Mouse (Mus musculus) forebrain, embryonic 11.5 days (tissue): ENCODE results near the gene Kdf1. TPM values are rescaled to one million over a fixed set of nuclear protein-coding genes. Genes with fewer than 3 reads are reported as not detected.
A peak's percentile ranks its signal among the peaks of the same experiment; 100 is the strongest.

Experiments
- ATAC-seq: fragments of 200-750 bp; cut with Nextera tagmentation; replicated peaks from 2 replicates; pipeline ENCODE4 v1.8.0; 2017; ENCODE audit warnings: moderate TSS enrichment; ENCODE audit not compliant: low FRiP score
- DNase-seq: peaks from one replicate; pipeline ENCODE4 v3.0.0-alpha.2; 2017; ENCODE audit warnings: low spot score
- H3K27ac ChIP-seq: fragments of 300-500 bp; sonication (generic); 2 replicates; pipeline ENCODE4 v1.5.1; 2014; ENCODE audit warnings: low read depth, low read length
- H3K27me3 ChIP-seq: fragments of 300-500 bp; sonication (generic); 2 replicates; pipeline ENCODE4 v1.6.1; 2014; ENCODE audit warnings: mild to moderate bottlenecking, low read length, mixed read lengths; ENCODE audit not compliant: control insufficient read depth, insufficient read depth
- H3K36me3 ChIP-seq: fragments of 300-500 bp; sonication (generic); 2 replicates; pipeline ENCODE4 v1.6.1; 2014; ENCODE audit warnings: mild to moderate bottlenecking, low read length, moderate library complexity, mixed read lengths; ENCODE audit not compliant: control insufficient read depth, insufficient read depth
- H3K4me1 ChIP-seq: fragments of 300-500 bp; sonication (generic); replicated peaks from 2 replicates; pipeline ENCODE4 v1.6.1; 2014; ENCODE audit warnings: low read length, mixed read lengths; ENCODE audit not compliant: control insufficient read depth, insufficient read depth
- H3K4me2 ChIP-seq: fragments of 300-500 bp; sonication (generic); 2 replicates; pipeline ENCODE4 v1.6.1; 2014; ENCODE audit warnings: low read depth, mild to moderate bottlenecking, low read length, moderate library complexity, mixed read lengths; ENCODE audit not compliant: severe bottlenecking
- H3K4me3 ChIP-seq: fragments of 300-500 bp; sonication (generic); 2 replicates; pipeline ENCODE4 v1.5.1; 2014; ENCODE audit warnings: low read depth, low read length
- H3K9ac ChIP-seq: fragments of 300-500 bp; sonication (generic); 2 replicates; pipeline ENCODE4 v1.6.1; 2014; ENCODE audit warnings: low read length
- H3K9me3 ChIP-seq: fragments of 300-500 bp; sonication (generic); 2 replicates; pipeline ENCODE4 v1.6.1; 2016; ENCODE audit warnings: low read length, mixed read lengths; ENCODE audit not compliant: control insufficient read depth
- WGBS: fragments of 180-500 bp; shearing (Covaris S2); extraction: QIAGEN DNeasy Blood & Tissue Kit; methylation state at CpG from one replicate; pipeline ENCODE4 v1.1.7; 2014; 5-methylcytosine and 5-hydroxymethylcytosine counted together
- polyA plus RNA-seq: library from polyadenylated mRNA; unstranded; fragments of >200 nt; fragmentation: Nextera tagmentation; extraction: Ambion mirVana; gene quantifications from 2 replicates; pipeline ENCODE4 v1.2.1, GENCODE M21; 2014

Kdf1 gene
- polyA plus RNA-seq, 1 experiment from 2014 or later = 1.1 TPM

GRCm38 (mm10) chr4:133493895-133494294 is 24.9 kb upstream of the Kdf1 start:
- Histone ChIP-seq H3K9ac (no peak overlapping the region), H3K4me1 (peaks cover 14% of the 10 kb centered on the region), H3K36me3 (no peaks in the 10 kb centered on the region), H3K9me3 (no peaks in the 10 kb centered on the region), H3K4me2 (peak overlapping the region; percentile 38), H3K27ac (no peak overlapping the region), H3K27me3 (peaks cover 40% of the 10 kb centered on the region), H3K4me3 (peak overlapping the region; percentile 14; the same call in 1 of the 2 replicates)
- no peak for ATAC-seq
- 28% methylated on average over 10 of the region's 12 CpGs for WGBS
- no peak for DNase-seq

DNA sequence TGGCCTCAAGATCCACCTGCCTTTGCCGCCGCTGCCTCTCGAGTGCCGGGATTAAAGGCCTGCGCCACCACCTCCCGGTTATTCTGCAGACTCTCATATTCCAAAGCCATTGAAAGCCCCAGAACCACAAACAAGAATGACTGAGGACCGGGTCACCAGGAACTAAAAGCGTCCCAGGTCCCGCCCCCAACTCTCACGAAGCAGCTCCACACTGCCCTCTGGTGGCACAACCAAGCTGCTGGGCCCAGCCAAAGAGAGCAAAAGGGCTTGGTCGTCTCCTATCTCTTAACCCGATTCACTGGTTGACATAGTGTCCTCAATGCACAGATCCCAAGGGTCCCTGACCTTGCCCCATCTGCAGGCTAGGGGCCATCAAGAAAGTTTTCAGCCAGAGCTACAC is 24.3 kb upstream of the Kdf1 start:
- WGBS = under 1% methylated on average over 12 of the region's 12 CpGs
- no peak overlapping the region for H3K27ac ChIP-seq
- DNase-seq (peak; percentile 92), ATAC-seq (no peak)
- H3K4me2 ChIP-seq = peak overlapping the region; percentile 38
- no peaks in the 10 kb centered on the region for H3K36me3 ChIP-seq
- peaks cover 13% of the 10 kb centered on the region for H3K4me1 ChIP-seq
- peaks cover 46% of the 10 kb centered on the region for H3K27me3 ChIP-seq
- H3K9ac ChIP-seq = no peak overlapping the region
- H3K9me3 ChIP-seq = no peaks in the 10 kb centered on the region
- peak overlapping the region; percentile 14; the same call in 1 of the 2 replicates for H3K4me3 ChIP-seq

GRCm38 (mm10) chr4:133494867-133495266 is 23.9 kb upstream of the Kdf1 start:
- no peak overlapping the region for H3K27ac ChIP-seq
- peaks cover 12% of the 10 kb centered on the region for H3K4me1 ChIP-seq
- peaks cover 50% of the 10 kb centered on the region for H3K27me3 ChIP-seq
- ATAC-seq (no peak), DNase-seq (no peak)
- H3K9ac ChIP-seq = no peak overlapping the region
- 67% methylated on average over 4 of the region's 4 CpGs for WGBS
- H3K4me2 ChIP-seq = no peak overlapping the region
- H3K4me3 ChIP-seq = no peak overlapping the region
- no peaks in the 10 kb centered on the region for H3K9me3 ChIP-seq
- H3K36me3 ChIP-seq = no peaks in the 10 kb centered on the region

GRCm38 (mm10) chr4:133495711-133496110 is 23.1 kb upstream of the Kdf1 start:
- no peaks in the 10 kb centered on the region for H3K9me3 ChIP-seq
- no peak overlapping the region for H3K9ac ChIP-seq
- H3K4me2 ChIP-seq = no peak overlapping the region
- H3K36me3 ChIP-seq = no peaks in the 10 kb centered on the region
- ATAC-seq (no peak), DNase-seq (no peak)
- H3K27ac ChIP-seq = no peak overlapping the region
- peaks cover 57% of the 10 kb centered on the region for H3K27me3 ChIP-seq
- no peak overlapping the region for H3K4me3 ChIP-seq
- WGBS = 29% methylated on average over 7 of the region's 7 CpGs
- H3K4me1 ChIP-seq = peaks cover 12% of the 10 kb centered on the region

DNA sequence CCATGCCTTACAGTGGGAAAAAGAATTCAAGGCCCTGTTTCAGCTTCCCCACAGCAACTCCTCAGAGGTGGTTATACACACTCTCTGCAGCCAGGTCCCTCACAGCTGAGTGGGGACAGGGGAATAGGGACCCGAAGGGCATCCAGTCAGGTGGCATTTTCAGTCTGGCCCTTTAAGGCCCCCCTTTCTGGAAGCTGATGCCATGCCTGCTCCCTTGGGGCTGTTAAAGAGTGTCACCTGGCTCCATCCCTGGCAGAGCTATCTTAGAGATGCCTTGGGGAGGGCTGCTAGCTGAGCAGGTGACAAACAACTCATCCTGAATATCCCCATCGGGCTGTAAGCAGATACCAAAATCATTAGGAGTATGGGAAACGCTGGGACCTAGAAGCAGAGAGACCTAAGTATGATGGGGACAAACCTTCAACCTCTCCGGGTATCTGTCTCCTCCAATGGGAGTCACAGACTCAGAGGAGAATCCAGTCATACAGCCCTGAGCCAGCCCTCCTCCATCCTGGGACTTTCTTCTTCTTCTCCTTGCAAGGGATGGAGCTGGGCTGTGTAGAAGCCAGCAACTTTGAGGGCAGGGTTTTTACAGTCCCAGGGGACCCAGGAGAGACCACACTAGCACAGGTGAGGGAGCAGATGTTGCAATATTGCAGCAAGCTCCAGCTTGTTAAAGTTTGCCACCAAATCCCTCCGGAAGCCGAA is 21.9 kb upstream of the Kdf1 start:
- H3K4me2 ChIP-seq = peak overlapping the region; percentile 100; the same call in 1 of the 2 replicates
- no peaks in the 10 kb centered on the region for H3K36me3 ChIP-seq
- peaks cover 12% of the 10 kb centered on the region for H3K4me1 ChIP-seq
- H3K9me3 ChIP-seq = no peaks in the 10 kb centered on the region
- no peak overlapping the region; the same call in 1 of the 2 replicates for H3K4me3 ChIP-seq
- DNase-seq (no peak), ATAC-seq (no peak)
- peaks cover 61% of the 10 kb centered on the region for H3K27me3 ChIP-seq
- WGBS = 25% methylated on average over 6 of the region's 6 CpGs
- no peak overlapping the region for H3K9ac ChIP-seq
- H3K27ac ChIP-seq = no peak overlapping the region

DNA sequence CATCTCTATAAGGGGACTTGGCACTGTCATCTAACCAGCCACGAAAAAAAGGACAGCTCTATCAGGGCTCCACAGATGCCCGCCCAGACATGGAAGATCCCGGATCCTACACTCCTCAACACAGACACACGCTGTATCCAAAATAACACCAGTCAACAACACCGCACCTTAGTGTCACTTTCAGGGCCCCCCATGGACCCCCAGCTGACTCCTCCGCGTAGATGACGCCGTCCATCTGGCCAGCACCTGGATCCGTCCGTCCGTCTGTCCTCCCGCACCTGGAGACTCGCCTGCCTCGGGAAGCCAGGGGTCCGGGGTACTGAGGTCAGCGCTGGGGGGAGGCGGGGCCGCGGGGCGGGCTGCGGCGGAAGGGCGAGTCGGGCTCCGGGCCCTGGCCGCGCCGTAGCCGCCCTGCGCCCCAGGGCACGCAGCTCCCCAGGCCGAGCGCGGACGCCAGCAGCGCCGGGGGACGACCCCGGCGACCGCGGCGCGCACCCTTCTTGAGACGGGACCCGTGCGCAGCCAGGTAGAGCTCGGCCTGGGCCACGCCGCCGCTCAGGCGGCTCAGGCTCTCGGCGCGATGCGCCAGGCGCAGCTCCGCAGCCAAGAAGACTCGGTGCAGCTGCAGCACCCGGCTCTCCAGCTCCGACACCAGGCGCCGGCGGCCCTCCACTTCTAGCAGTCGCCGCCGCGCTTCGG is 21.2 kb upstream of the Kdf1 start:
- Histone ChIP-seq H3K9ac (peak overlapping the region; percentile 56), H3K27me3 (peaks cover 61% of the 10 kb centered on the region), H3K36me3 (no peaks in the 10 kb centered on the region), H3K4me1 (peaks cover 12% of the 10 kb centered on the region), H3K27ac (no peak overlapping the region), H3K9me3 (no peaks in the 10 kb centered on the region), H3K4me3 (peak overlapping the region; percentile 58), H3K4me2 (peak overlapping the region; percentile 100)
- ATAC-seq (peak; percentile 49; the same call in 1 of the 2 replicates), DNase-seq (peak; percentile 71)
- under 1% methylated on average over 69 of the region's 70 CpGs for WGBS

GRCm38 (mm10) chr4:133498160-133498724 is 20.5 kb upstream of the Kdf1 start, which contains the start of gene Trnp1:
Trnp1 (minus strand) TSS chr4:133498550.
- DNase-seq (peak; percentile 91), ATAC-seq (peak; percentile 83)
- H3K4me2 ChIP-seq = peak within 1 kb of the TSS; percentile 100
- peaks cover 12% of the 10 kb centered on the region for H3K4me1 ChIP-seq
- WGBS = 1% methylated on average over 52 of the region's 53 CpGs
- H3K36me3 ChIP-seq = no peaks in the 10 kb centered on the region
- no peak within 1 kb of the TSS for H3K27ac ChIP-seq
- peaks cover 61% of the 10 kb centered on the region for H3K27me3 ChIP-seq
- H3K9ac ChIP-seq = peak within 1 kb of the TSS; percentile 56
- H3K9me3 ChIP-seq = no peaks in the 10 kb centered on the region
- peak within 1 kb of the TSS; percentile 58 for H3K4me3 ChIP-seq

- no peak for ATAC-seq
- Histone ChIP-seq H3K4me1 (peaks cover 12% of the 10 kb centered on the region), H3K36me3 (no peaks in the 10 kb centered on the region), H3K27ac (no peak overlapping the region), H3K27me3 (peaks cover 45% of the 10 kb centered on the region), H3K4me2 (no peak overlapping the region), H3K9ac (no peak overlapping the region), H3K4me3 (no peak overlapping the region), H3K9me3 (no peaks in the 10 kb centered on the region)
- no peak for DNase-seq
- WGBS = 69% methylated on average over 7 of the region's 7 CpGs
Observed at GRCm38 (mm10) chr4:133501514-133501913, 17.2 kb upstream of the Kdf1 start.
